18 mouse cellular contexts compared by ENCODE assay signal in the genomic region with DNA sequence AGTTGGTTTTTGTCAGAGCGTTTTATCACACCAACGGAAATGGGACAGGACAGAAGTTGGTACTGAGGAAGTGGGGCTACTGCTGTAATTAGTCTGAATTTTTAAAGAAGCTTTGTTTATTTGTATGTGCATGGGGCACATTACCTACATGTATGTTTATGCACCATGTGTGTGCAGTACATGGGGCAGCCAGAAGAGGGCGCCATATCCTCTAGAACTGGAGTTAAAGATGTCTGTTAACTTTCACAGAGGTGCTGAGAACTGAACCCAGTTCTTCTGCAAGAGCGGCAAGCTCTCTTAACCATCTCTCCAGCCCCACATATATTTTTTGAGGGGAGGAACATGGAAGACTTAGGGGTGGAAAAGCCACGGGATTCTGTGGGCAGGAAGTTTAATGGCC. TPM values are rescaled to one million over a fixed set of nuclear protein-coding genes. Genes with fewer than 3 reads are reported as not detected.
DNase-seq lines count a peak whose midpoint lies in the region; ATAC-seq and TF ChIP-seq lines count a peak whose summit lies in the region.
"Had no signal": no experiment of that assay in that cellular context is flagged by ENCODE, and none has a peak within 500 bp of the region (broad histone marks: within the 10 kb centered on the region; RNA-seq: fewer than 3 reads in every experiment).

No protein-coding gene starts in this region.

- no peaks in the 10 kb centered on the region for H3K36me3 ChIP-seq in forebrain, postnatal 0 days (ENCODE audit: insufficient read depth)
- H3K36me3 ChIP-seq in forebrain, embryonic 13.5 days (ENCODE audit: poor library complexity, severe bottlenecking) = no peaks in the 10 kb centered on the region
- no peaks in the 10 kb centered on the region for H3K36me3 ChIP-seq in kidney, embryonic 15.5 days
- H3K36me3 ChIP-seq in midbrain, embryonic 10.5 days = no peaks in the 10 kb centered on the region
- no peaks in the 10 kb centered on the region for H3K36me3 ChIP-seq in midbrain, embryonic 16.5 days (ENCODE audit: control insufficient read depth, insufficient read depth, low read length)
- H3K36me3 ChIP-seq: lung, embryonic 15.5 days had no signal

- H3K9ac ChIP-seq in forebrain, postnatal 0 days = no peak overlapping the region
- no peak overlapping the region for H3K9ac ChIP-seq in forebrain, embryonic 13.5 days
- no peak overlapping the region for H3K9ac ChIP-seq in kidney, embryonic 15.5 days
- no peak overlapping the region for H3K9ac ChIP-seq in midbrain, embryonic 16.5 days (ENCODE audit: low read depth, low read length)
- H3K9ac ChIP-seq: lung, embryonic 15.5 days had no signal

- H3K27ac ChIP-seq in forebrain, postnatal 0 days (ENCODE audit: low read depth, low read length) = no peak overlapping the region
- H3K27ac ChIP-seq in forebrain, embryonic 13.5 days = no peak overlapping the region
- H3K27ac ChIP-seq in kidney, embryonic 15.5 days = no peak overlapping the region
- H3K27ac ChIP-seq in midbrain, embryonic 10.5 days (replicated peaks) = no peak overlapping the region
- H3K27ac ChIP-seq in midbrain, embryonic 16.5 days (ENCODE audit: low read length) = no peak overlapping the region
- H3K27ac ChIP-seq in cortical plate, adult 2 months (ENCODE audit: insufficient read depth, low read length) = no peak overlapping the region
- H3K27ac ChIP-seq: lung, embryonic 15.5 days had no signal

- no peaks in the 10 kb centered on the region for H3K9me3 ChIP-seq in forebrain, postnatal 0 days (ENCODE audit: low read length)
- H3K9me3 ChIP-seq in forebrain, embryonic 13.5 days (replicated peaks) = peaks cover 7% of the 10 kb centered on the region; the same call in 1 of the 2 replicates
- H3K9me3 ChIP-seq in kidney, embryonic 15.5 days (replicated peaks) = no peaks in the 10 kb centered on the region; the same call in 1 of the 2 replicates
- H3K9me3 ChIP-seq in midbrain, embryonic 10.5 days (replicated peaks) = peaks cover 7% of the 10 kb centered on the region
- no peaks in the 10 kb centered on the region for H3K9me3 ChIP-seq in midbrain, embryonic 16.5 days (replicated peaks; ENCODE audit: control insufficient read depth, low read length, poor library complexity, severe bottlenecking)
- H3K9me3 ChIP-seq: lung, embryonic 15.5 days had no signal

- no peak for ATAC-seq in forebrain, postnatal 0 days
- no peak for ATAC-seq in forebrain, embryonic 13.5 days
- ATAC-seq in kidney, embryonic 15.5 days (replicated peaks; ENCODE audit: low FRiP score) = no peak
- ATAC-seq in midbrain, embryonic 16.5 days = no peak
- no peak for ATAC-seq in megakaryocyte progenitor cell, adult 5-6 weeks (replicated peaks; ENCODE audit: poor library complexity)

- H3K4me1 ChIP-seq in forebrain, postnatal 0 days (ENCODE audit: insufficient read depth) = peaks cover 21% of the 10 kb centered on the region
- peaks cover 34% of the 10 kb centered on the region for H3K4me1 ChIP-seq in forebrain, embryonic 13.5 days
- peaks cover 50% of the 10 kb centered on the region for H3K4me1 ChIP-seq in kidney, embryonic 15.5 days
- peaks cover 43% of the 10 kb centered on the region for H3K4me1 ChIP-seq in midbrain, embryonic 10.5 days
- H3K4me1 ChIP-seq in midbrain, embryonic 16.5 days (ENCODE audit: control insufficient read depth, insufficient read depth, low read length) = peaks cover 28% of the 10 kb centered on the region
- peaks cover 2% of the 10 kb centered on the region; the same call in 1 of the 2 replicates for H3K4me1 ChIP-seq in cortical plate, adult 2 months (ENCODE audit: control insufficient read depth, insufficient read depth, low read length)

- no peak overlapping the region for H3K4me2 ChIP-seq in forebrain, postnatal 0 days (ENCODE audit: low read depth)
- no peak overlapping the region for H3K4me2 ChIP-seq in forebrain, embryonic 13.5 days
- no peak overlapping the region for H3K4me2 ChIP-seq in kidney, embryonic 15.5 days
- no peak overlapping the region for H3K4me2 ChIP-seq in midbrain, embryonic 16.5 days (ENCODE audit: low read length)
- H3K4me2 ChIP-seq: lung, embryonic 15.5 days had no signal

- TF ChIP-seq CTCF in forebrain, postnatal 0 days (IDR thresholded peaks at IDR 0.05; ENCODE audit: low read depth) = peak; percentile 27
- TF ChIP-seq CTCF in cortical plate, adult 2 months (IDR thresholded peaks at IDR 0.05; ENCODE audit: extremely low read depth, insufficient read depth, low read length) = peak; percentile 13; the same call in 1 of the 2 replicates

- H3K27me3 ChIP-seq in forebrain, postnatal 0 days (ENCODE audit: insufficient read depth, low read length) = peaks cover 12% of the 10 kb centered on the region
- H3K27me3 ChIP-seq in forebrain, embryonic 13.5 days = peaks cover 11% of the 10 kb centered on the region
- peaks cover 78% of the 10 kb centered on the region for H3K27me3 ChIP-seq in kidney, embryonic 15.5 days
- H3K27me3 ChIP-seq in midbrain, embryonic 10.5 days (ENCODE audit: low read depth, poor library complexity, severe bottlenecking) = peaks cover 23% of the 10 kb centered on the region
- 0 out of 2 replicates have a peak, but pooled peaks cover 3% of the 10 kb centered on the region for H3K27me3 ChIP-seq in midbrain, embryonic 16.5 days (ENCODE audit: control insufficient read depth, insufficient read depth, low read depth, low read length)

- no peak for TF ChIP-seq POLR2A in cortical plate, adult 2 months (IDR thresholded peaks at IDR 0.05; ENCODE audit: extremely low read depth, insufficient read depth, low read length)

- DNase-seq in forebrain, postnatal 0 days = no peak
- DNase-seq in kidney, adult 8-10 months = peak; percentile 2 to 4
- peak; percentile 9 for DNase-seq in midbrain, embryonic 10.5 days (ENCODE audit: low spot score)
- DNase-seq: adrenal gland, postnatal 36 days; heart, adult 18-20 months; left cerebral cortex, postnatal 4 days; retina, postnatal 1 day had no signal

- H3K4me3 ChIP-seq in forebrain, postnatal 0 days (ENCODE audit: low read depth, low read length) = no peak overlapping the region
- H3K4me3 ChIP-seq in forebrain, embryonic 13.5 days = no peak overlapping the region
- no peak overlapping the region for H3K4me3 ChIP-seq in kidney, embryonic 15.5 days (replicated peaks)
- no peak overlapping the region for H3K4me3 ChIP-seq in midbrain, embryonic 10.5 days
- no peak overlapping the region for H3K4me3 ChIP-seq in midbrain, embryonic 16.5 days (ENCODE audit: low read depth, low read length)
- H3K4me3 ChIP-seq in cortical plate, adult 2 months (ENCODE audit: insufficient read depth, low read length) = no peak overlapping the region
- H3K4me3 ChIP-seq: erythroblast, embryonic 14.5 days; lung, embryonic 15.5 days had no signal

- 92% methylated on average over 5 of the region's 5 CpGs for WGBS in forebrain, postnatal 0 days
- WGBS in forebrain, embryonic 13.5 days = 92% methylated on average over 5 of the region's 5 CpGs
- 88% methylated on average over 5 of the region's 5 CpGs for WGBS in kidney, embryonic 15.5 days
- 93% methylated on average over 5 of the region's 5 CpGs for WGBS in midbrain, embryonic 10.5 days
- WGBS in midbrain, embryonic 16.5 days = 95% methylated on average over 5 of the region's 5 CpGs

RNA-seq across cellular contexts. Expression of gene Pck1, which starts 22.9 kb away (rescaled TPM):
- total RNA-seq in forebrain, postnatal 0 days (2014; rRNA removed) = not detected in 2 replicates
- polyA plus RNA-seq in forebrain, postnatal 0 days (2015; fragmentation: Nextera tagmentation; extraction: Ambion mirVana) = not detected in 2 replicates
- not detected in 2 replicates for polyA plus RNA-seq in forebrain, embryonic 13.5 days (2015; fragmentation: Nextera tagmentation; extraction: Ambion mirVana)
- polyA plus RNA-seq in kidney, embryonic 15.5 days (2015; fragmentation: Nextera tagmentation; extraction: Ambion mirVana) = 17.9 and 18.0 TPM in 2 replicates
- polyA plus RNA-seq in midbrain, embryonic 10.5 days (2016; fragmentation: Nextera tagmentation; extraction: Ambion mirVana) = not detected in 2 replicates
- not detected in 2 replicates for polyA plus RNA-seq in midbrain, embryonic 16.5 days (2015; fragmentation: Nextera tagmentation; extraction: Ambion mirVana)
- 0.04 TPM in 1 of 2 replicates, not detected in the other for polyA plus RNA-seq in cortical plate, adult 2 months (2012; rRNA removed)
- not detected in 2 replicates for total RNA-seq in megakaryocyte progenitor cell, adult 5-6 weeks (2015)
- total RNA-seq in megakaryocyte progenitor cell, adult 5-6 weeks (2017) = not detected in 2 replicates
- total RNA-seq: common myeloid progenitor, adult 5-6 weeks; hematopoietic stem cell, adult 5-6 weeks; left cerebral cortex, postnatal 4 days had no signal

RNA-seq across cellular contexts. Expression of gene Zbp1, which starts 43.0 kb away (rescaled TPM):
- total RNA-seq in forebrain, postnatal 0 days (2014; rRNA removed) = 0.52 TPM in 1 of 2 replicates, not detected in the other
- polyA plus RNA-seq in forebrain, postnatal 0 days (2015; fragmentation: Nextera tagmentation; extraction: Ambion mirVana) = 0.44 and 0.45 TPM in 2 replicates
- polyA plus RNA-seq in forebrain, embryonic 13.5 days (2015; fragmentation: Nextera tagmentation; extraction: Ambion mirVana) = not detected in 2 replicates
- 0.40 and 0.64 TPM in 2 replicates for polyA plus RNA-seq in kidney, embryonic 15.5 days (2015; fragmentation: Nextera tagmentation; extraction: Ambion mirVana)
- polyA plus RNA-seq in midbrain, embryonic 10.5 days (2016; fragmentation: Nextera tagmentation; extraction: Ambion mirVana) = 0.28 and 0.43 TPM in 2 replicates
- 0.30 TPM in 1 of 2 replicates, not detected in the other for polyA plus RNA-seq in midbrain, embryonic 16.5 days (2015; fragmentation: Nextera tagmentation; extraction: Ambion mirVana)
- polyA plus RNA-seq in cortical plate, adult 2 months (2012; rRNA removed) = 0.55 and 1.0 TPM in 2 replicates
- total RNA-seq in megakaryocyte progenitor cell, adult 5-6 weeks (2015) = 2.0 and 5.3 TPM in 2 replicates
- 2.5 and 2.9 TPM in 2 replicates for total RNA-seq in megakaryocyte progenitor cell, adult 5-6 weeks (2017)
- polyA plus RNA-seq: erythroblast, embryonic 14.5 days had no signal

RNA-seq across cellular contexts. Expression of gene Ctcfl, which starts 56.4 kb away (rescaled TPM):
- total RNA-seq in forebrain, postnatal 0 days (2014; rRNA removed) = not detected in 2 replicates
- polyA plus RNA-seq in forebrain, postnatal 0 days (2015; fragmentation: Nextera tagmentation; extraction: Ambion mirVana) = 0.06 TPM in 1 of 2 replicates, not detected in the other
- polyA plus RNA-seq in forebrain, embryonic 13.5 days (2015; fragmentation: Nextera tagmentation; extraction: Ambion mirVana) = 0.05 and 0.14 TPM in 2 replicates
- 0.12 and 0.21 TPM in 2 replicates for polyA plus RNA-seq in kidney, embryonic 15.5 days (2015; fragmentation: Nextera tagmentation; extraction: Ambion mirVana)
- polyA plus RNA-seq in midbrain, embryonic 10.5 days (2016; fragmentation: Nextera tagmentation; extraction: Ambion mirVana) = 0.07 and 0.11 TPM in 2 replicates
- polyA plus RNA-seq in midbrain, embryonic 16.5 days (2015; fragmentation: Nextera tagmentation; extraction: Ambion mirVana) = 0.06 and 0.11 TPM in 2 replicates
- not detected in 2 replicates for polyA plus RNA-seq in cortical plate, adult 2 months (2012; rRNA removed)
- total RNA-seq in megakaryocyte progenitor cell, adult 5-6 weeks (2015) = not detected in 2 replicates
- total RNA-seq in megakaryocyte progenitor cell, adult 5-6 weeks (2017) = not detected in 2 replicates
- total RNA-seq: common myeloid progenitor, adult 5-6 weeks; hematopoietic stem cell, adult 5-6 weeks; left cerebral cortex, postnatal 4 days had no signal
- polyA plus RNA-seq: erythroblast, embryonic 14.5 days; frontal cortex, adult 2 months; large intestine, adult 2 months had no signal

Comparison
In these comparisons a context has a peak if more than half of its experiments do, and no peak if none do; other contexts are left out.
1. RNA of gene Pck1, which starts 22.9 kb away (polyA plus RNA-seq): 17.9 to 18.0 TPM in kidney, embryonic 15.5 days; 0.04 TPM in cortical plate, adult 2 months, not detected in forebrain, postnatal 0 days, not detected in forebrain, embryonic 13.5 days, not detected in midbrain, embryonic 10.5 days and not detected in midbrain, embryonic 16.5 days; every median in the first group is over 10 times any median in the second.